Mouse (Mus musculus): ENCODE measurements around the gene C330007P06Rik.

GRCm38 (mm10) chrX:36841698-36842097 lies 32.2 kb downstream of the C330007P06Rik start:
- TF ChIP-seq TAL1 (IDR thresholded peaks at IDR 0.05; ENCODE audit: low read length) (no peak), GATA1 (IDR thresholded peaks at IDR 0.05; ENCODE audit: low read length) (no peak)
